Comparison of ENCODE assay signal across 10 mouse cellular contexts in the genomic region with DNA sequence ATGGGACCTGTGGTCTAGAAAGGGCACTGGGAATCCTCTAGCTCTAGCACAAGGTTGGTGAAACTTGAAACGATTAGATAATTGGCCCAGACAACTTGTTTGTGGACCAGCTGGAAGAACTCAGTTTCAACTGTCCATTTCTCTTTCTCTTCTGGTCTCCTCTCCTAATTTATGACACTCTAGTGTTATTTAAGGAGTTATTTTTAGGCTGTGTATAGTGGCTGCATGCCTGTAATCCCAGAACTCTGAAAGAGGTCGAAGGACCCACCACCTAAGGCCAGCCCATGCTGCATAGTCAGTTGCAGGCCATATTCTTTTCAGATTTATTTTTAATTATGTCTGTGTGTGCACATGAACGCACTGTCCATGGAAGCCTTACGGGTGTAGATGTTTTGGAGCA. TPM values are rescaled to one million over a fixed set of nuclear protein-coding genes. Genes with fewer than 3 reads are reported as not detected.
DNase-seq lines count a peak whose midpoint lies in the region; ATAC-seq lines count a peak whose summit lies in the region.
"Had no signal": no experiment of that assay in that cellular context is flagged by ENCODE, and none has a peak within 500 bp of the region (broad histone marks: within the 10 kb centered on the region; RNA-seq: fewer than 3 reads in every experiment).

No protein-coding gene starts in this region.

- H3K4me3 ChIP-seq in erythroblast, embryonic 14.5 days (replicated peaks): peak overlapping the region; percentile 86
- peak overlapping the region; percentile 68 for H3K4me3 ChIP-seq in embryonic facial prominence, embryonic 15.5 days (replicated peaks)
- peak overlapping the region; percentile 95; the same call in 1 of the 2 replicates for H3K4me3 ChIP-seq in intestine, embryonic 15.5 days (replicated peaks)
- H3K4me3 ChIP-seq in midbrain, embryonic 10.5 days: peak overlapping the region; percentile 95

- H3K9ac ChIP-seq in embryonic facial prominence, embryonic 15.5 days: no peak overlapping the region
- no peak overlapping the region for H3K9ac ChIP-seq in intestine, embryonic 15.5 days

- H3K4me1 ChIP-seq in erythroblast, embryonic 14.5 days (ENCODE audit: control insufficient read depth): peaks cover 46% of the 10 kb centered on the region
- H3K4me1 ChIP-seq in embryonic facial prominence, embryonic 15.5 days: peaks cover 17% of the 10 kb centered on the region
- H3K4me1 ChIP-seq in intestine, embryonic 15.5 days (replicated peaks): peaks cover 9% of the 10 kb centered on the region
- H3K4me1 ChIP-seq in midbrain, embryonic 10.5 days: peaks cover 27% of the 10 kb centered on the region

- no peaks in the 10 kb centered on the region for H3K27me3 ChIP-seq in erythroblast, embryonic 14.5 days (ENCODE audit: control insufficient read depth)
- no peaks in the 10 kb centered on the region for H3K27me3 ChIP-seq in embryonic facial prominence, embryonic 15.5 days
- H3K27me3 ChIP-seq in intestine, embryonic 15.5 days (replicated peaks): no peaks in the 10 kb centered on the region
- H3K27me3 ChIP-seq in midbrain, embryonic 10.5 days (ENCODE audit: low read depth, poor library complexity, severe bottlenecking): no peaks in the 10 kb centered on the region

- no peak for DNase-seq in midbrain, embryonic 10.5 days (ENCODE audit: low spot score)
- DNase-seq in adrenal gland, adult 2 months: no peak
- DNase-seq in layer of hippocampus, postnatal 10 days (ENCODE audit: low spot score in 2 of 2): no peak
- DNase-seq in thymus, postnatal 0 days (ENCODE audit: low spot score): no peak

- no peaks in the 10 kb centered on the region for H3K9me3 ChIP-seq in erythroblast, embryonic 14.5 days (ENCODE audit: control insufficient read depth, low read length)
- H3K9me3 ChIP-seq in embryonic facial prominence, embryonic 15.5 days (replicated peaks): no peaks in the 10 kb centered on the region
- no peaks in the 10 kb centered on the region for H3K9me3 ChIP-seq in intestine, embryonic 15.5 days
- no peaks in the 10 kb centered on the region for H3K9me3 ChIP-seq in midbrain, embryonic 10.5 days (replicated peaks)

- ATAC-seq in erythroblast, adult 5-6 weeks (replicated peaks; ENCODE audit: low FRiP score, poor library complexity, severe bottlenecking): no peak
- ATAC-seq in embryonic facial prominence, embryonic 15.5 days (ENCODE audit: insufficient number of reproducible peaks, low FRiP score, low TSS enrichment, low read depth): no peak
- ATAC-seq in intestine, embryonic 15.5 days: no peak

- WGBS in embryonic facial prominence, embryonic 15.5 days: 74% methylated on average over 4 of the region's 4 CpGs
- WGBS in intestine, embryonic 15.5 days: 68% methylated on average over 4 of the region's 4 CpGs
- 93% methylated on average over 4 of the region's 4 CpGs for WGBS in midbrain, embryonic 10.5 days

- peak overlapping the region; percentile 76 for H3K4me2 ChIP-seq in embryonic facial prominence, embryonic 15.5 days (replicated peaks)
- peak overlapping the region; percentile 85 for H3K4me2 ChIP-seq in intestine, embryonic 15.5 days (replicated peaks)

- H3K27ac ChIP-seq in embryonic facial prominence, embryonic 15.5 days (replicated peaks): 0 out of 2 replicates have a peak overlapping the region, but pooled peaks have one; percentile 95
- no peak overlapping the region for H3K27ac ChIP-seq in intestine, embryonic 15.5 days
- H3K27ac ChIP-seq in midbrain, embryonic 10.5 days (replicated peaks): peak overlapping the region; percentile 99; the same call in 1 of the 2 replicates

- H3K36me3 ChIP-seq in erythroblast, embryonic 14.5 days (ENCODE audit: control insufficient read depth): peaks cover 52% of the 10 kb centered on the region
- H3K36me3 ChIP-seq in embryonic facial prominence, embryonic 15.5 days: peaks cover 11% of the 10 kb centered on the region
- peaks cover 1% of the 10 kb centered on the region; the same call in 1 of the 2 replicates for H3K36me3 ChIP-seq in intestine, embryonic 15.5 days
- peaks cover 21% of the 10 kb centered on the region for H3K36me3 ChIP-seq in midbrain, embryonic 10.5 days

RNA-seq across cellular contexts. Expression of gene Tlk2, which starts 0.9 kb away (rescaled TPM):
- polyA plus RNA-seq in erythroblast, embryonic 14.5 days (2012): 0.56 and 0.91 TPM in 2 replicates
- total RNA-seq in erythroblast, adult 5-6 weeks (2015; ENCODE audit: low replicate concordance): 27.2 and 36.3 TPM in 2 replicates
- 67.6 and 70.0 TPM in 2 replicates for total RNA-seq in erythroblast, adult 5-6 weeks (2017; ENCODE audit: low replicate concordance)
- polyA plus RNA-seq in embryonic facial prominence, embryonic 15.5 days (2015; fragmentation: Nextera tagmentation; extraction: Ambion mirVana): 17.7 and 19.1 TPM in 2 replicates
- polyA plus RNA-seq in intestine, embryonic 15.5 days (2015; fragmentation: Nextera tagmentation; extraction: Ambion mirVana): 12.7 and 16.0 TPM in 2 replicates
- polyA plus RNA-seq in midbrain, embryonic 10.5 days (2016; fragmentation: Nextera tagmentation; extraction: Ambion mirVana): 22.8 and 23.8 TPM in 2 replicates
- total RNA-seq in adrenal gland, adult 2 months (2021): 10 to 100 TPM; 44.6 to 68.5 TPM
- 7.1 and 10.9 TPM in 2 replicates for polyA plus RNA-seq in adrenal gland, adult 2 months (2012; rRNA removed)
- total RNA-seq in layer of hippocampus, postnatal 10 days (2021): 10 to 100 TPM; 46.9 to 51.2 TPM
- 18.3 and 19.1 TPM in 2 replicates for polyA plus RNA-seq in thymus, postnatal 0 days (2015; fragmentation: Nextera tagmentation; extraction: Ambion mirVana)

RNA-seq across cellular contexts. Expression of gene Gm10842, which starts 32.8 kb away (rescaled TPM):
- not detected in 2 replicates for polyA plus RNA-seq in erythroblast, embryonic 14.5 days (2012)
- total RNA-seq in erythroblast, adult 5-6 weeks (2015; ENCODE audit: low replicate concordance): not detected in 2 replicates
- not detected in 2 replicates for total RNA-seq in erythroblast, adult 5-6 weeks (2017; ENCODE audit: low replicate concordance)
- not detected in 2 replicates for polyA plus RNA-seq in embryonic facial prominence, embryonic 15.5 days (2015; fragmentation: Nextera tagmentation; extraction: Ambion mirVana)
- not detected in 2 replicates for polyA plus RNA-seq in intestine, embryonic 15.5 days (2015; fragmentation: Nextera tagmentation; extraction: Ambion mirVana)
- polyA plus RNA-seq in midbrain, embryonic 10.5 days (2016; fragmentation: Nextera tagmentation; extraction: Ambion mirVana): not detected in 2 replicates
- not detected for total RNA-seq in adrenal gland, adult 2 months (2021)
- not detected in 2 replicates for polyA plus RNA-seq in adrenal gland, adult 2 months (2012; rRNA removed)
- total RNA-seq in layer of hippocampus, postnatal 10 days (2021): not detected
- not detected in 2 replicates for polyA plus RNA-seq in thymus, postnatal 0 days (2015; fragmentation: Nextera tagmentation; extraction: Ambion mirVana)
- total RNA-seq: adrenal gland, postnatal 4 days; heart, adult 18-20 months had no signal

RNA-seq across cellular contexts. Expression of gene Mettl2, which starts 53.3 kb away (rescaled TPM):
- polyA plus RNA-seq in erythroblast, embryonic 14.5 days (2012): 0.31 and 0.35 TPM in 2 replicates
- total RNA-seq in erythroblast, adult 5-6 weeks (2015; ENCODE audit: low replicate concordance): 6.3 and 6.5 TPM in 2 replicates
- 4.7 and 5.3 TPM in 2 replicates for total RNA-seq in erythroblast, adult 5-6 weeks (2017; ENCODE audit: low replicate concordance)
- 35.1 and 38.2 TPM in 2 replicates for polyA plus RNA-seq in embryonic facial prominence, embryonic 15.5 days (2015; fragmentation: Nextera tagmentation; extraction: Ambion mirVana)
- polyA plus RNA-seq in intestine, embryonic 15.5 days (2015; fragmentation: Nextera tagmentation; extraction: Ambion mirVana): 36.2 and 38.0 TPM in 2 replicates
- polyA plus RNA-seq in midbrain, embryonic 10.5 days (2016; fragmentation: Nextera tagmentation; extraction: Ambion mirVana): 51.4 and 56.3 TPM in 2 replicates
- 10 to 100 TPM; 18.9 to 24.0 TPM for total RNA-seq in adrenal gland, adult 2 months (2021)
- polyA plus RNA-seq in adrenal gland, adult 2 months (2012; rRNA removed): 9.0 and 9.2 TPM in 2 replicates
- total RNA-seq in layer of hippocampus, postnatal 10 days (2021): 10 to 100 TPM; 19.1 to 21.6 TPM
- 23.3 and 29.7 TPM in 2 replicates for polyA plus RNA-seq in thymus, postnatal 0 days (2015; fragmentation: Nextera tagmentation; extraction: Ambion mirVana)
